Mouse (Mus musculus) cerebellum, adult (tissue): ENCODE results near the gene Bcar3.

Source experiments
- ATAC-seq: cut with Nextera tagmentation; 2 replicates; pipeline ENCODE4 v1.9.2; 2017; ENCODE audit warnings: mild to moderate bottlenecking, moderate library complexity, mixed read lengths; ENCODE audit not compliant: insufficient number of reproducible peaks, low FRiP score, low TSS enrichment

Gene Bcar3

GRCm38 (mm10) chr3:122291828-122292227, 2.1 kb upstream of the Bcar3 start:
- no peak for ATAC-seq

- ATAC-seq: peak; percentile 46
Observed at GRCm38 (mm10) chr3:122292300-122293222, 1.4 kb upstream of the Bcar3 start.

GRCm38 (mm10) chr3:122293223-122293953, 548 bp upstream of the Bcar3 start:
- peak; percentile 71 for ATAC-seq

GRCm38 (mm10) chr3:122295511-122295910, 1.6 kb downstream of the Bcar3 start:
- ATAC-seq: no peak

- ATAC-seq: no peak
Observed at GRCm38 (mm10) chr3:122296979-122297378, 3.0 kb downstream of the Bcar3 start.

GRCm38 (mm10) chr3:122300983-122301919, 7.3 kb downstream of the Bcar3 start:
- ATAC-seq: peak; percentile 33; the same call in 1 of the 2 replicates

GRCm38 (mm10) chr3:122304560-122304959, 10.6 kb downstream of the Bcar3 start:
- ATAC-seq: no peak

- ATAC-seq: no peak
Observed at GRCm38 (mm10) chr3:122307894-122308671, 14.1 kb downstream of the Bcar3 start.

GRCm38 (mm10) chr3:122308981-122309380, 15.0 kb downstream of the Bcar3 start:
- ATAC-seq: no peak

GRCm38 (mm10) chr3:122312078-122312477, 18.1 kb downstream of the Bcar3 start:
- peak; percentile 41; the same call in 1 of the 2 replicates for ATAC-seq

GRCm38 (mm10) chr3:122312936-122313629, 19.1 kb downstream of the Bcar3 start:
- ATAC-seq: no peak

- no peak for ATAC-seq
Observed at GRCm38 (mm10) chr3:122313936-122314335, 20.0 kb downstream of the Bcar3 start.

- ATAC-seq: no peak
Observed at GRCm38 (mm10) chr3:122316621-122317020, 22.7 kb downstream of the Bcar3 start.

- ATAC-seq: no peak
Observed at GRCm38 (mm10) chr3:122317339-122317738, 23.4 kb downstream of the Bcar3 start.

- ATAC-seq: no peak
Observed at GRCm38 (mm10) chr3:122322226-122322625, 28.3 kb downstream of the Bcar3 start.

GRCm38 (mm10) chr3:122323841-122324240, 29.9 kb downstream of the Bcar3 start:
- ATAC-seq: no peak

GRCm38 (mm10) chr3:122324528-122324927, 30.6 kb downstream of the Bcar3 start:
- 0 out of 2 replicates have a peak, but pooled peaks have one; percentile 40 for ATAC-seq

GRCm38 (mm10) chr3:122330484-122330883, 36.5 kb downstream of the Bcar3 start:
- no peak for ATAC-seq

GRCm38 (mm10) chr3:122333493-122333892, 39.6 kb downstream of the Bcar3 start:
- no peak for ATAC-seq
